Mouse (Mus musculus) lung, adult 2 months (tissue): ENCODE measurements around the gene Fbxo11.
"Not testable (repeated sequence)": the region's sequence is repeated elsewhere in the genome, so short reads cannot be mapped to it uniquely, and the experiment has no call there.

Experiments
- CTCF ChIP-seq: fragments of 200-500 bp; IDR thresholded peaks from 2 replicates; pipeline ENCODE4 v1.5.1; 2011; ENCODE audit warnings: mild to moderate bottlenecking, low read length, control low read depth; ENCODE audit not compliant: insufficient read depth
- POLR2A ChIP-seq: fragments of 200-500 bp; IDR thresholded peaks from 2 replicates; pipeline ENCODE4 v1.6.1; 2011; ENCODE audit warnings: low read depth, mild to moderate bottlenecking, control low read depth, low read length, borderline replicate concordance; ENCODE audit errors: extremely low read depth

DNA sequence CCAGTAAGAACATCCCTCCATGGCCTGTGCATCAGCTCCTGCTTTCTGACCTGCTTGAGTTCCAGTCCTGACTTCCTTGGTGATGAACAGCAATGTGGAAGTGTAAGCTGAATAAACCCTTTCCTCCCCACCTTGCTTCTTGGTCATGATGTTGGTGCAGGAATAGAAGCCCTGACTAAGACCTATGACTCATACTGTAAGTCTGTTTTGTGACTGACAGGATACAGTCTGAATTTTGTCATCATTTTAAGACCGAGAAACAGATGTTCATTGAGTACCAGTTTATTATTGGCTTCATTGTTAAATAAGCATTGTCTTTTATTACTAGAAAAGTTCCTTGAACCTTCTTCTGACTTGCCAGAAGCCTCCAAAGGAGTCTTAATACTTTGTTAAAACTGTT is 85.4 kb downstream of the Fbxo11 start:
- not testable (repeated sequence) for TF ChIP-seq POLR2A, CTCF
